Mouse (Mus musculus) MEL (cell line): ENCODE results near the gene Frat1. TPM values are rescaled to one million over a fixed set of nuclear protein-coding genes. Genes with fewer than 3 reads are reported as not detected.
"Not testable (repeated sequence)": the region's sequence is repeated elsewhere in the genome, so short reads cannot be mapped to it uniquely, and the experiment has no call there.

Experiments
- DNase-seq: peaks from one replicate; pipeline ENCODE4 v3.0.0; 2011; ENCODE audit warnings: low read depth, low spot score
- H3K27ac ChIP-seq: 2 replicates; pipeline ENCODE4 v1.5.1; 2012; ENCODE audit warnings: low read depth, mild to moderate bottlenecking, control low read depth, low read length, moderate library complexity; ENCODE audit not compliant: control insufficient read depth
- H3K27me3 ChIP-seq, 2 experiments: fragments of 150-350 bp in 1 of 2; sonication (generic) in 1 of 2; 2 replicates each; pipeline ENCODE4 v1.6.1; 2012; ENCODE audit warnings: low read length in 2 of 2, mild to moderate bottlenecking in 2 of 2, improper control_type of control experiment in 1 of 2, moderate library complexity in 1 of 2; ENCODE audit not compliant: insufficient read depth in 2 of 2, control insufficient read depth in 1 of 2
- H3K36me3 ChIP-seq, 2 experiments: 2 replicates each; pipeline ENCODE4 v1.6.1; 2012 to 2014; ENCODE audit warnings: low read length in 2 of 2, improper control_type of control experiment in 1 of 2, inconsistent platforms in 1 of 2, mild to moderate bottlenecking in 1 of 2; ENCODE audit not compliant: insufficient read depth in 2 of 2, control insufficient read depth in 1 of 2
- H3K4me1 ChIP-seq, 2 experiments: fragments of 150-350 bp in 1 of 2; sonication (generic) in 1 of 2; 2 replicates each; pipeline ENCODE4 v1.6.1; 2012; ENCODE audit warnings: low read length in 2 of 2, improper control_type of control experiment in 1 of 2, mild to moderate bottlenecking in 1 of 2; ENCODE audit not compliant: insufficient read depth in 2 of 2, control insufficient read depth in 1 of 2
- H3K4me3 ChIP-seq, 2 experiments: fragments of 150-350 bp in 1 of 2; sonication (generic) in 1 of 2; 2 replicates each; pipeline ENCODE4 v1.5.1; 2012; ENCODE audit warnings: low read depth in 2 of 2, low read length in 2 of 2, mild to moderate bottlenecking in 2 of 2, moderate library complexity in 2 of 2, control low read depth in 1 of 2, improper control_type of control experiment in 1 of 2; ENCODE audit not compliant: control insufficient read depth in 1 of 2, insufficient read depth in 1 of 2
- H3K79me2 ChIP-seq: 2 replicates; pipeline ENCODE4 v1.6.1; 2012; ENCODE audit warnings: mild to moderate bottlenecking, low read length, moderate library complexity; ENCODE audit not compliant: control insufficient read depth, poor library complexity, insufficient read depth
- H3K9ac ChIP-seq: 2 replicates; pipeline ENCODE4 v1.6.1; 2012; ENCODE audit warnings: low read depth, mild to moderate bottlenecking, control low read depth, low read length, moderate library complexity; ENCODE audit not compliant: control insufficient read depth, poor library complexity, severe bottlenecking
- H3K9me3 ChIP-seq: fragments of 150-350 bp; sonication (generic); replicated peaks from 2 replicates; pipeline ENCODE4 v1.6.1; 2012; ENCODE audit warnings: mild to moderate bottlenecking, low read length, improper control_type of control experiment, moderate library complexity; ENCODE audit not compliant: insufficient read depth
- GABPA ChIP-seq: IDR thresholded peaks from 2 replicates; pipeline ENCODE4 v1.6.1; 2012; ENCODE audit warnings: low read depth, mild to moderate bottlenecking, inconsistent platforms, low read length, improper control_type of control experiment, moderate library complexity
- MAX ChIP-seq: IDR thresholded peaks from 2 replicates; pipeline ENCODE4 v1.6.1; 2011; ENCODE audit warnings: low read length, improper control_type of control experiment
- MYB ChIP-seq: IDR thresholded peaks from 2 replicates; pipeline ENCODE4 v1.6.1; 2011; ENCODE audit warnings: mild to moderate bottlenecking, low read depth, low read length, improper control_type of control experiment
- NELFE ChIP-seq: IDR thresholded peaks from 2 replicates; pipeline ENCODE4 v1.6.1; 2011; ENCODE audit warnings: low read depth, low read length, improper control_type of control experiment
- NRF1 ChIP-seq: IDR thresholded peaks from 2 replicates; pipeline ENCODE4 v1.6.1; 2014; ENCODE audit warnings: low read depth, mild to moderate bottlenecking, inconsistent platforms, low read length, improper control_type of control experiment, moderate library complexity; ENCODE audit not compliant: poor library complexity, insufficient read depth, severe bottlenecking
- POLR2A ChIP-seq, 2 experiments: IDR thresholded peaks; 2 replicates each; pipeline ENCODE4 v1.6.1; 2011 to 2012; ENCODE audit warnings: low read length in 2 of 2, mild to moderate bottlenecking in 2 of 2, control low read depth in 1 of 2, improper control_type of control experiment in 1 of 2, low read depth in 1 of 2, moderate library complexity in 1 of 2; ENCODE audit not compliant: control insufficient read depth in 1 of 2, insufficient read depth in 1 of 2, poor library complexity in 1 of 2
- TAL1 ChIP-seq: IDR thresholded peaks from 2 replicates; pipeline ENCODE4 v1.6.1; 2012; ENCODE audit warnings: mild to moderate bottlenecking, inconsistent platforms, low read length, moderate library complexity, mixed read lengths
- TCF12 ChIP-seq: IDR thresholded peaks from 2 replicates; pipeline ENCODE4 v1.6.1; 2014; ENCODE audit warnings: low read depth, mild to moderate bottlenecking, inconsistent platforms, low read length, improper control_type of control experiment, moderate library complexity
- USF2 ChIP-seq, 2 experiments: IDR thresholded peaks; 2 replicates each; pipeline ENCODE4 v1.6.1; 2011 to 2012; ENCODE audit warnings: improper control_type of control experiment in 2 of 2, low read length in 2 of 2, borderline replicate concordance in 1 of 2, inconsistent platforms in 1 of 2, low read depth in 1 of 2, mild to moderate bottlenecking in 1 of 2; ENCODE audit not compliant: insufficient read depth in 1 of 2
- ZMIZ1 ChIP-seq: IDR thresholded peaks from 2 replicates; pipeline ENCODE4 v1.6.1; 2012; ENCODE audit warnings: low read depth, mild to moderate bottlenecking, inconsistent platforms, low read length, improper control_type of control experiment, moderate library complexity
- polyA plus RNA-seq, 2 experiments: library from polyadenylated mRNA; stranded (reverse) in 1 of 2; unstranded in 1 of 2; fragments of >175 nt in 1 of 2; fragments of >200 nt in 1 of 2; gene quantifications; 2 replicates each; pipeline versions ENCODE4 v1.2.1 to v1.2.4; 2012; ENCODE audit warnings: low replicate concordance in 2 of 2, low read depth in 1 of 2; ENCODE audit not compliant: insufficient read length in 2 of 2, insufficient read depth in 1 of 2, missing spikeins in 1 of 2
- total RNA-seq: library from RNA; depleted of rRNA; stranded (reverse); fragments of 300-350 nt; gene quantifications from 2 replicates; pipeline ENCODE4 v1.2.3, GENCODE M21; 2012

Gene Frat1
- total and polyA plus RNA-seq, 3 experiments: 31.5 to 36.0 TPM; not detected in 1

DNA sequence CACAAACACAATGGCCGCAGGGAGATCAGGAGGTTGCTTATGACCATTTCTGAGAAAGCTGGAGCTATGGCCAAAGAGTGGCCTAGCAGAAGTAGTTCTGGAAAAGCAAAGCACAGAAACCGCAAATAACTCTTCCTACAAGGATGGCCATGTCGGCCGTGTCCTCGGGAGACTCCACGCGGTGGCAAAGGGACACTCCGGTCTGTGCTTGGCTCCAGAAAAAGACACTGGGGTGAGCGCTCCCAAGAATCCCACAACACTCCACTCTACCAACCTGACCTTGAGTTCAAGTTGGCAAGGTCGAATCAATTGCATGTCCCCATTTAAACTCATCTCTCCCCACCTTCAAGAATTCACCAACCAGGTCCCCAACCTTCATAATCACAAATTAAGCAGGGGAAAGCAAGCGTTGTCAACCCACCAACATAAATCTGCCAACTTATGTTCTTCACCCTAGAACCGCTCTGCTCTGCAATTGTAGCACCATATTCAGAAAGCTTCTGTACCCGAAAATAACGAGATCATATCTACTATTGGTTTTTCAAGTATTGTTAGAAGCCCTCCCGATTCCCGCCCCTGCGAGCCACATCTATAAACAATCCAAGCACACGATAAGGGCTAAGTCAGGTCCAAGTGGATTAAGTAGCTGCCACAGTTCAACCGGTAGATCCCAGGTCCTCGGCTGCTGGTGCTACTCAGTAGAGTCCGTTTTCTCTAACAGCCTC is 16.8 kb downstream of the Frat1 start (continued):
- TF ChIP-seq TCF12: peak; percentile 2; the same call in 1 of the 2 replicates
- TF ChIP-seq USF2 (IDR thresholded peaks at IDR 0.05; ENCODE audit: borderline replicate concordance in 1 of 2, insufficient read depth in 1 of 2, low read depth in 1 of 2, low read length in 2 of 2): no peak
- TF ChIP-seq NELFE: no peak; the same call in 1 of the 2 replicates
- TF ChIP-seq, all 39 proteins: peak for 11

DNA sequence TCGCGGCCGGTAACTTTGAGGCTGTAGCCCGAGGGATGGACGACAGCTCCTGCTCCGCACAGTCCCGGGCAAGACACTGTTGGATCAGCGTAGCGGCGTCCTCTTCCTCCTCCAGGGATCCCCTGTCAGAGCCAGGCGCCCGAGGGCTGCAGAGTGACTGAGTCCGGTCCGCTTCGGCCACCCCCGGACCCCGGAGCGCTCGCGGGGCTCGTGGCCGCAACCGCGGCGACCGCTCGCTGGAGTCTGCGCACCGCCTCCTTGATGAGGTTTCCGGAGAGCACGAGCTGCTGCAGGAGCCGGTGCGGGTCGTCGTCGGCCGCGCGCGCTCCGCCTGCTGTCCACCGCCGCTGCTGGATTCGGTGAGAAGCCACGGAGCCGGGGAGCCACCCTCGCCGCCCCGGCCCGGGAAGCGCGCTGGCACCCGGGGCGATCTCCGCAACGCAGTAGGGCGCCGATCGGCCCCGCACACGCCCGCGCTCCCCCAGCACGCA is 17.4 kb downstream of the Frat1 start:
- DNase-seq: no peak
- TF ChIP-seq NRF1 (peak; percentile 60), ZMIZ1 (no peak), POLR2A (IDR thresholded peaks at IDR 0.05; ENCODE audit: control insufficient read depth in 1 of 2, insufficient read depth in 1 of 2, low read depth in 1 of 2, low read length in 2 of 2, poor library complexity in 1 of 2) (0 out of 4 replicates have a peak, but pooled peaks of 1 of the 2 experiments have one; percentile 10), TAL1 (no peak), MAX (0 out of 2 replicates have a peak, but pooled peaks have one; percentile 17), MYB (peak; percentile 3; the same call in 1 of the 2 replicates)
- no peaks in the 10 kb centered on the region for H3K9me3 ChIP-seq
- peaks cover 0 to 39% of the 10 kb centered on the region in 2 experiments; a peak in 2 of 4 replicates for H3K36me3 ChIP-seq
- peaks cover 40% of the 10 kb centered on the region for H3K79me2 ChIP-seq
- peak overlapping the region; percentile 69 to 89 for H3K4me3 ChIP-seq
- H3K27me3 ChIP-seq: no peaks in the 10 kb centered on the region
- H3K27ac ChIP-seq: peak overlapping the region; percentile 97
- peak overlapping the region; percentile 90 for H3K9ac ChIP-seq
- H3K4me1 ChIP-seq: peaks cover 22 to 36% of the 10 kb centered on the region in 2 experiments

DNA sequence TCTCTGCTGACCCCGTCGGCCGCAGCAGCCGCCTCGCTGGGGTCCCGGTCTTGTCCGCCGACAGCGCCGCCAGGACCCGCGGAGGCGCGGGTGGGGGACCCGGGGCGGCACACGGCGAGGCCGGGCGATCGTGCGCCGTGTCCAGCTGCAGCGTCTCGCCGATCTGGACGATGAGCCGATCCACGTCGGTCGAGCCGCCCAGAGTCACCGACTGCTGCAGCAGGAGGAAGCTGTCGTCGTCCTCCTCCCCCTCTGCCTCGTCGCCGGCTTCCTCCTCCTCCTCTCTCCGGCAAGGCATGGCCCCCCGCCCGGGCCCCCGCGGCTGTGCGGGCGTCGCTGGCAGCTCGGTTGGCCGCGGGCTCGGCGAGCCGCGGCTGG is 17.8 kb downstream of the Frat1 start:
- H3K36me3 ChIP-seq: peaks cover 0 to 36% of the 10 kb centered on the region in 2 experiments; a peak in 2 of 4 replicates
- H3K27me3 ChIP-seq, H3K9me3 ChIP-seq: not testable (repeated sequence)
- H3K27ac ChIP-seq: peak overlapping the region; percentile 97
- 0 out of 2 replicates have a peak, but pooled peaks have one; percentile 51 for TF ChIP-seq MAX
- TF ChIP-seq POLR2A (IDR thresholded peaks at IDR 0.05; ENCODE audit: control insufficient read depth in 1 of 2, insufficient read depth in 1 of 2, low read depth in 1 of 2, low read length in 2 of 2, poor library complexity in 1 of 2): peak in 1 of 2 experiments; percentile 33; a peak in 1 of 4 replicates
- 0 out of 2 replicates have a peak, but pooled peaks have one; percentile 1 for TF ChIP-seq GABPA
- H3K4me1 ChIP-seq: peaks cover 19 to 34% of the 10 kb centered on the region in 2 experiments
- peaks cover 40% of the 10 kb centered on the region for H3K79me2 ChIP-seq
- H3K9ac ChIP-seq: peak overlapping the region; percentile 90
- DNase-seq: peak; percentile 84
- peak overlapping the region; percentile 69 to 89 for H3K4me3 ChIP-seq
